Mouse (Mus musculus): ENCODE measurements around the gene Hgd. TPM values are rescaled to one million over a fixed set of nuclear protein-coding genes. Genes with fewer than 3 reads are reported as not detected.

Gene Hgd
- polyA plus RNA-seq, 1 experiment from 2014 or later, result 0.17 TPM

GRCm38 (mm10) chr16:37567113-37568050, 12.6 kb upstream of the Hgd start:
- no peaks in the 10 kb centered on the region for H3K27me3 ChIP-seq (ENCODE audit: insufficient read depth, low read length)
- DNase-seq, result no peak
- WGBS, result 78% methylated on average over 12 of the region's 12 CpGs

GRCm38 (mm10) chr16:37571554-37571953, 8.4 kb upstream of the Hgd start:
- ATAC-seq (ENCODE audit: insufficient read depth) (no peak), DNase-seq (no peak)
- H3K27me3 ChIP-seq (ENCODE audit: insufficient read depth, low read length), result no peaks in the 10 kb centered on the region
- H3K9me3 ChIP-seq (ENCODE audit: low read depth, low read length), result peaks cover 5% of the 10 kb centered on the region; the same call in 1 of the 2 replicates
- no peak overlapping the region for H3K4me3 ChIP-seq (ENCODE audit: low read depth, low read length)
- H3K27ac ChIP-seq (ENCODE audit: low read depth), result no peak overlapping the region
- no peaks in the 10 kb centered on the region for H3K4me1 ChIP-seq (ENCODE audit: insufficient read depth)
- H3K9ac ChIP-seq, result no peak overlapping the region
- TF ChIP-seq CTCF (IDR thresholded peaks at IDR 0.05; ENCODE audit: low read depth), result no peak
- H3K36me3 ChIP-seq (ENCODE audit: insufficient read depth), result peaks cover 17% of the 10 kb centered on the region; the same call in 1 of the 2 replicates
- no peak overlapping the region for H3K4me2 ChIP-seq
- 83% methylated on average over 3 of the region's 3 CpGs for WGBS

More at GRCm38 (mm10) chr16:37567113-37568050, 12.6 kb upstream of the Hgd start:
- Histone ChIP-seq H3K27ac (ENCODE audit: low read depth) (no peak overlapping the region), H3K9ac (no peak overlapping the region), H3K4me1 (ENCODE audit: insufficient read depth) (no peaks in the 10 kb centered on the region), H3K9me3 (ENCODE audit: low read depth, low read length) (no peaks in the 10 kb centered on the region), H3K4me3 (ENCODE audit: low read depth, low read length) (no peak overlapping the region), H3K4me2 (no peak overlapping the region), H3K36me3 (ENCODE audit: insufficient read depth) (peaks cover 10% of the 10 kb centered on the region; the same call in 1 of the 2 replicates)
- no peak for ATAC-seq (ENCODE audit: insufficient read depth)
- TF ChIP-seq CTCF (IDR thresholded peaks at IDR 0.05; ENCODE audit: low read depth), result no peak

- no peak overlapping the region for H3K27ac ChIP-seq (ENCODE audit: low read depth)
- H3K9ac ChIP-seq, result no peak overlapping the region
- TF ChIP-seq CTCF (IDR thresholded peaks at IDR 0.05; ENCODE audit: low read depth), result no peak
- no peaks in the 10 kb centered on the region for H3K4me1 ChIP-seq (ENCODE audit: insufficient read depth)
- DNase-seq, result no peak
- no peak overlapping the region for H3K4me3 ChIP-seq (ENCODE audit: low read depth, low read length)
- peaks cover 17% of the 10 kb centered on the region; the same call in 1 of the 2 replicates for H3K36me3 ChIP-seq (ENCODE audit: insufficient read depth)
- peaks cover 5% of the 10 kb centered on the region; the same call in 1 of the 2 replicates for H3K9me3 ChIP-seq (ENCODE audit: low read depth, low read length)
- H3K4me2 ChIP-seq, result no peak overlapping the region
- H3K27me3 ChIP-seq (ENCODE audit: insufficient read depth, low read length), result no peaks in the 10 kb centered on the region
- WGBS, result 87% methylated on average over 12 of the region's 12 CpGs
- ATAC-seq (ENCODE audit: insufficient read depth), result no peak
Observed at GRCm38 (mm10) chr16:37572117-37572754, 7.7 kb upstream of the Hgd start.

- Histone ChIP-seq H3K4me2 (no peak overlapping the region), H3K9ac (no peak overlapping the region), H3K27me3 (ENCODE audit: insufficient read depth, low read length) (no peaks in the 10 kb centered on the region), H3K4me3 (ENCODE audit: low read depth, low read length) (no peak overlapping the region), H3K36me3 (ENCODE audit: insufficient read depth) (0 out of 2 replicates have a peak, but pooled peaks cover 13% of the 10 kb centered on the region), H3K27ac (ENCODE audit: low read depth) (no peak overlapping the region), H3K9me3 (ENCODE audit: low read depth, low read length) (peaks cover 5% of the 10 kb centered on the region; the same call in 1 of the 2 replicates), H3K4me1 (ENCODE audit: insufficient read depth) (no peaks in the 10 kb centered on the region)
- peak; percentile 17; the same call in 1 of the 2 replicates for TF ChIP-seq CTCF (IDR thresholded peaks at IDR 0.05; ENCODE audit: low read depth)
- DNase-seq (no peak), ATAC-seq (ENCODE audit: insufficient read depth) (no peak)
- 93% methylated on average over 5 of the region's 5 CpGs for WGBS
Observed at GRCm38 (mm10) chr16:37573061-37573460, 6.9 kb upstream of the Hgd start.

- DNase-seq (no peak), ATAC-seq (ENCODE audit: insufficient read depth) (no peak)
- Histone ChIP-seq H3K4me1 (ENCODE audit: insufficient read depth) (no peaks in the 10 kb centered on the region), H3K4me3 (ENCODE audit: low read depth, low read length) (no peak overlapping the region), H3K27me3 (ENCODE audit: insufficient read depth, low read length) (no peaks in the 10 kb centered on the region), H3K9ac (no peak overlapping the region), H3K36me3 (ENCODE audit: insufficient read depth) (0 out of 2 replicates have a peak, but pooled peaks cover 13% of the 10 kb centered on the region), H3K4me2 (no peak overlapping the region), H3K27ac (ENCODE audit: low read depth) (no peak overlapping the region), H3K9me3 (ENCODE audit: low read depth, low read length) (peaks cover 5% of the 10 kb centered on the region; the same call in 1 of the 2 replicates)
- 67% methylated on average over 3 of the region's 3 CpGs for WGBS
- TF ChIP-seq CTCF (IDR thresholded peaks at IDR 0.05; ENCODE audit: low read depth), result no peak
Observed at GRCm38 (mm10) chr16:37575325-37575724, 4.6 kb upstream of the Hgd start.

- no peaks in the 10 kb centered on the region for H3K9me3 ChIP-seq (ENCODE audit: low read depth, low read length)
- no peaks in the 10 kb centered on the region for H3K36me3 ChIP-seq (ENCODE audit: insufficient read depth)
- DNase-seq, result no peak
- TF ChIP-seq CTCF (IDR thresholded peaks at IDR 0.05; ENCODE audit: low read depth), result no peak
- H3K27ac ChIP-seq (ENCODE audit: low read depth), result no peak overlapping the region
- H3K27me3 ChIP-seq (ENCODE audit: insufficient read depth, low read length), result no peaks in the 10 kb centered on the region
- H3K9ac ChIP-seq, result no peak overlapping the region
- no peak overlapping the region for H3K4me3 ChIP-seq (ENCODE audit: low read depth, low read length)
- no peak overlapping the region for H3K4me2 ChIP-seq
- 72% methylated on average over 1 of the region's 1 CpGs for WGBS
- no peaks in the 10 kb centered on the region for H3K4me1 ChIP-seq (ENCODE audit: insufficient read depth)
- ATAC-seq (ENCODE audit: insufficient read depth), result no peak
Observed at GRCm38 (mm10) chr16:37579591-37579990, 362 bp upstream of the Hgd start.

GRCm38 (mm10) chr16:37580651-37581050, 698 bp downstream of the Hgd start:
- 82% methylated on average over 4 of the region's 4 CpGs for WGBS
- no peak for ATAC-seq (ENCODE audit: insufficient read depth)
- no peaks in the 10 kb centered on the region for H3K4me1 ChIP-seq (ENCODE audit: insufficient read depth)

More at GRCm38 (mm10) chr16:37580651-37581050, 698 bp downstream of the Hgd start:
- no peak for DNase-seq
- Histone ChIP-seq H3K27ac (ENCODE audit: low read depth) (no peak overlapping the region), H3K27me3 (ENCODE audit: insufficient read depth, low read length) (no peaks in the 10 kb centered on the region), H3K4me2 (no peak overlapping the region), H3K9me3 (ENCODE audit: low read depth, low read length) (no peaks in the 10 kb centered on the region), H3K9ac (no peak overlapping the region), H3K36me3 (ENCODE audit: insufficient read depth) (no peaks in the 10 kb centered on the region), H3K4me3 (ENCODE audit: low read depth, low read length) (no peak overlapping the region)
- no peak for TF ChIP-seq CTCF (IDR thresholded peaks at IDR 0.05; ENCODE audit: low read depth)

All from lung, embryonic 14.5 days (tissue).